Mouse (Mus musculus) C2C12 (cell line): ENCODE data around the gene Taf1b.

Experiments
- CTCF ChIP-seq: IDR thresholded peaks from one replicate; pipeline ENCODE4 v1.5.1; 2011; ENCODE audit not compliant: control insufficient read depth, insufficient read depth, insufficient read length
- USF1 ChIP-seq: IDR thresholded peaks from one replicate; pipeline ENCODE4 v1.6.1; 2011; ENCODE audit warnings: low read depth, mild to moderate bottlenecking, control low read depth, moderate library complexity

DNA sequence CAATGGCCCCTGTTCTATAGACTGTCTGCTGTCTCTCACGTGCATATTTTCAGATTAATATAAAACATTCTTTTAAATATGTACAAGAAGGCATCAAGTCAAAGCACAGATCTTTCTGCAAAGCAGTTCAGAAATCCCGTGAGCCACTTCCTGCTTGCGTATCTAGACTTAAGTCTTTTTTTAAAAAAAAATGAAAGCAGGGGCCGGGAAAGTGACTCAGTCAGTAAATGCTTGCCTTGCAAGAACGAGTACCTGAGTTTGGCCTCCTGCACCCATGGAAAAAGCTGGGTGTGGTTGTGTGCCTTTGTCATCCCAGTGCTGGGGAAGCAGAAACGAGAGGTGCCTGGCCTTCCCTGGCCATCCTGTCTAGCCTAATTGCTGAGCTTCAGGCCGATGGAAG, 101.9 kb downstream of the Taf1b start:
- no peak for TF ChIP-seq CTCF
- TF ChIP-seq USF1: no peak
